Mouse (Mus musculus): ENCODE results near the gene Acot5. TPM values are rescaled to one million over a fixed set of nuclear protein-coding genes. Genes with fewer than 3 reads are reported as not detected.

Acot5 gene
- polyA plus RNA-seq (2017; shearing (Covaris generic)), result not detected

GRCm38 (mm10) chr12:84068986-84069385 lies at the start of gene Acot5:
Gene Acot5, plus strand, starts transcription at chr12:84069325.

GRCm38 (mm10) chr12:84038241-84038640 lies 30.9 kb upstream of the Acot5 start, which contains the start of gene Acot4:
Gene Acot4, plus strand, starts transcription at chr12:84038379.

DNA sequence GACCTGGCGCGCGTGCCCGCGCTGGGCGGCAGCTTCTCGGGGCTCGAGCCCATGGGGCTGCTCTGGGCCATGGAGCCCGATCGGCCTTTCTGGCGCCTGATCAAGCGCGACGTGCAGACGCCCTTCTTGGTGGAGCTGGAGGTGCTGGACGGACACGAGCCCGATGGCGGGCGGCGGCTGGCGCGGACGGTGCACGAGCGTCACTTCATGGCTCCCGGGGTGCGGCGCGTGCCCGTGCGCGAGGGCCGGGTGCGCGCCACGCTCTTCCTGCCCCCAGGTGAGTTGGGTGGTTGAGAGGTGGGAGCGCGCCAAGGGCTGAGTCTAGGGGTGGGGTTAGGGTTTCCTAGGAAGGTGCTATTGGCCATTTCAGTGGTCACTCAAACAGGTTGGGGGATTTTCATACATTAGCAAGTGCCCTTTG lies 30.4 kb upstream of the Acot5 start, which contains the start of gene Gm49366:
Gm49366 (plus strand) TSS at position 245 of the 421 bp plus-strand sequence.

GRCm38 (mm10) chr12:84051937-84052474 lies 17.1 kb upstream of the Acot5 start, which contains the start of gene Acot3:
Gene Acot3, plus strand, starts transcription at chr12:84052144.

DNA sequence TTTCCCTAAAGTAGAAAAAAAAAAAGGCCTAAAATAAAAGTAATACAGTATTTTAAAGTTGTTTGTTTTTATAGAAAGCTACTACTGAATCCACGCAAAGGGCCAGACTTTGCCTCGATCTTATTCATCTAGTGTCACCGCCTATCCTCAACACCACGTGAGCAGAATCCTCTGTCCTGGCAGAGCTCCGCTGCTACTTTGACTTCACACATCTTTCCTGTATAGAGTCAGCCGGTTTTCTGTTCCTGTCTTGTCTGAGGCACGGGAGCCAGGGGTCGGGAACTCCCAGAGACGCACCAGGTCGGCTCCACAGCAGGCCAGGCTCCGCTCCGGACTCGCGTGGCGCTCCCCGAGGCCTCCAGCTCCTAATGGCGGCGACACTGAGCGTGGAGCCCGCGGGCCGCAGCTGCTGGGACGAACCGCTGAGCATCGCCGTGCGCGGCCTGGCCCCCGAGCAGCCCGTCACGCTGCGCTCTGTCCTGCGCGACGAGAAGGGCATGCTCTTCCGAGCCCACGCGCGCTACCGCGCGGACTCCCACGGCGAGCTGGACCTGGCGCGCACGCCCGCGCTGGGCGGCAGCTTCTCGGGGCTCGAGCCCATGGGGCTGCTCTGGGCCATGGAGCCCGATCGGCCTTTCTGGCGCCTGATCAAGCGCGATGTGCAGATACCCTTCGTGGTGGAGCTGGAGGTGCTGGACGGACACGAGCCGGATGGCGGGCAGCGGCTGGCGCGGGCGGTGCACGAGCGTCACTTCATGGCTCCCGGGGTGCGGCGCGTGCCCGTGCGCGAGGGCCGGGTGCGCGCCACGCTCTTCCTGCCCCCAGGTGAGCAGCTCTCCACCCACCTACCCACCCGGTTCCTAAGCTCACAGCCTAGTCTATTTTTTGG lies 31.7 kb downstream of the Acot5 start, which contains the start of gene Acot6:
Acot6 (plus strand) TSS at position 51 of the 889 bp plus-strand sequence.

DNA sequence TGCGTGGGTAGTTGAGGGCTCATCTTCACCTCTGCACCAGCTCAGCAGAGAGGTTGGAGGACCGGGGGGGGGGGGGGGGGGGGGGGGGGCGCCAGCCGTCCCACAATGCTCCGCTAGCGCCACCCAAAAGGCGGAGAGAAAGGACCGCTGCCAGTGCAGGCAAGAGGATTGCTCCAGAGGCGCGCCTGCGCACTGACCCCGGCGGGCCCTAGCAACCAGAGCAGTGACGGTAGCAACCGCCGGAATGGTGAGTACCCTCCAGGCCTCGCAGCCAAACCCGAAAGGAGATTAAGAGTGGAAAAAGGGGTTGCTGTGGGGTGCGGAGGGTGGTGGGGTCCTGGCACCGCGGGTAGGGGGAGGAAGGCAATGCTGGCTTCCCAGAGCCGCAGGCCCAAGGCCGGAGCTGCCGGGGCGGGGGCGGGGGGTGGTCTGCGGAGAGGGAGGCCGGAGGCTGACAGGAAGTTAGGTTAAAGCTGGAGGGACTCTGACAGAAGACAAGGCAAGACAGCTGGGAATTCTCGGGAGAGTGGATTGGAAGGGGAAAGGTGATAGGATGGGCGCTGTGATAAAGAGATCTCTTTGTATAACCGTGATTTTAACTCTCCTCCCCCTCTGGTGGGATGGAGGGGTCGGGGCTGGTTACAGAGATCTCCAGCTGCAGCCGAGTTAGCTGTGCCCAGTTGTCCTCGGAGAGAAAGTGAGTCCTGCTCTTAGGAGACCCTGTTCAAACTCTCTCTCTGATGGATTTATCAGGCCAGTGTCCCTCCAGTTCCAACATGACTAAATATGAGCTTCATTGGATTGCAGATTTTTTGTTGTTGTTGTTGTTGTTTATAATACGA lies 45.2 kb downstream of the Acot5 start, which contains the start of gene Dnal1:
Dnal1 (plus strand) TSS at position 214 of the 842 bp plus-strand sequence.

Other genes starting within 250 kb of the Acot5 start
- gene Numb, start 147.4 kb upstream of the Acot5 start, polyA plus RNA-seq (2017; shearing (Covaris generic)), result 72.3 TPM
- gene Riox1, start 118.7 kb upstream of the Acot5 start, polyA plus RNA-seq (2017; shearing (Covaris generic)), result 38.1 TPM
- not detected for gene Heatr4, start 84.5 kb upstream of the Acot5 start, polyA plus RNA-seq (2017; shearing (Covaris generic))
- 30.4 TPM for gene Acot2, start 81.5 kb upstream of the Acot5 start, polyA plus RNA-seq (2017; shearing (Covaris generic))
- not detected for gene Acot1, start 59.8 kb upstream of the Acot5 start, polyA plus RNA-seq (2017; shearing (Covaris generic))
- 0.11 TPM for gene Acot4, start 30.9 kb upstream of the Acot5 start, polyA plus RNA-seq (2017; shearing (Covaris generic))
- gene Gm49366, start 30.4 kb upstream of the Acot5 start, polyA plus RNA-seq (2017; shearing (Covaris generic)), result not detected
- not detected for gene Acot3, start 17.2 kb upstream of the Acot5 start, polyA plus RNA-seq (2017; shearing (Covaris generic))
- gene Acot6, start 31.3 kb downstream of the Acot5 start, polyA plus RNA-seq (2017; shearing (Covaris generic)), result 2.6 TPM
- not detected for gene Dnal1, start 45.0 kb downstream of the Acot5 start, polyA plus RNA-seq (2017; shearing (Covaris generic))
- gene Pnma1, start 79.2 kb downstream of the Acot5 start, polyA plus RNA-seq (2017; shearing (Covaris generic)), result 0.29 TPM
- gene Elmsan1, start 149.6 kb downstream of the Acot5 start, polyA plus RNA-seq (2017; shearing (Covaris generic)), result 168 TPM
- gene Ptgr2, start 215.9 kb downstream of the Acot5 start, polyA plus RNA-seq (2017; shearing (Covaris generic)), result 15.8 TPM
- gene Zfp410, start 247.5 kb downstream of the Acot5 start, polyA plus RNA-seq (2017; shearing (Covaris generic)), result 73.0 TPM